Mouse (Mus musculus) MEL (cell line): ENCODE data around the gene Mark2. TPM values are rescaled to one million over a fixed set of nuclear protein-coding genes. Genes with fewer than 3 reads are reported as not detected.

Experiments used
- DNase-seq: peaks from one replicate; pipeline ENCODE4 v3.0.0; 2011; ENCODE audit warnings: low read depth, low spot score
- H3K27ac ChIP-seq: 2 replicates; pipeline ENCODE4 v1.5.1; 2012; ENCODE audit warnings: low read depth, mild to moderate bottlenecking, control low read depth, low read length, moderate library complexity; ENCODE audit not compliant: control insufficient read depth
- H3K27me3 ChIP-seq, 2 experiments: fragments of 150-350 bp in 1 of 2; sonication (generic) in 1 of 2; 2 replicates each; pipeline ENCODE4 v1.6.1; 2012; ENCODE audit warnings: low read length in 2 of 2, mild to moderate bottlenecking in 2 of 2, improper control_type of control experiment in 1 of 2, moderate library complexity in 1 of 2; ENCODE audit not compliant: insufficient read depth in 2 of 2, control insufficient read depth in 1 of 2
- H3K36me3 ChIP-seq, 2 experiments: 2 replicates each; pipeline ENCODE4 v1.6.1; 2012 to 2014; ENCODE audit warnings: low read length in 2 of 2, improper control_type of control experiment in 1 of 2, inconsistent platforms in 1 of 2, mild to moderate bottlenecking in 1 of 2; ENCODE audit not compliant: insufficient read depth in 2 of 2, control insufficient read depth in 1 of 2
- H3K4me1 ChIP-seq, 2 experiments: fragments of 150-350 bp in 1 of 2; sonication (generic) in 1 of 2; 2 replicates each; pipeline ENCODE4 v1.6.1; 2012; ENCODE audit warnings: low read length in 2 of 2, improper control_type of control experiment in 1 of 2, mild to moderate bottlenecking in 1 of 2; ENCODE audit not compliant: insufficient read depth in 2 of 2, control insufficient read depth in 1 of 2
- H3K4me3 ChIP-seq, 2 experiments: fragments of 150-350 bp in 1 of 2; sonication (generic) in 1 of 2; 2 replicates each; pipeline ENCODE4 v1.5.1; 2012; ENCODE audit warnings: low read depth in 2 of 2, low read length in 2 of 2, mild to moderate bottlenecking in 2 of 2, moderate library complexity in 2 of 2, control low read depth in 1 of 2, improper control_type of control experiment in 1 of 2; ENCODE audit not compliant: control insufficient read depth in 1 of 2, insufficient read depth in 1 of 2
- H3K79me2 ChIP-seq: 2 replicates; pipeline ENCODE4 v1.6.1; 2012; ENCODE audit warnings: mild to moderate bottlenecking, low read length, moderate library complexity; ENCODE audit not compliant: control insufficient read depth, poor library complexity, insufficient read depth
- H3K9ac ChIP-seq: 2 replicates; pipeline ENCODE4 v1.6.1; 2012; ENCODE audit warnings: low read depth, mild to moderate bottlenecking, control low read depth, low read length, moderate library complexity; ENCODE audit not compliant: control insufficient read depth, poor library complexity, severe bottlenecking
- H3K9me3 ChIP-seq: fragments of 150-350 bp; sonication (generic); replicated peaks from 2 replicates; pipeline ENCODE4 v1.6.1; 2012; ENCODE audit warnings: mild to moderate bottlenecking, low read length, improper control_type of control experiment, moderate library complexity; ENCODE audit not compliant: insufficient read depth
- BHLHE40 ChIP-seq: IDR thresholded peaks from 2 replicates; pipeline ENCODE4 v1.6.1; 2012; ENCODE audit warnings: low read depth, mild to moderate bottlenecking, inconsistent platforms, low read length, improper control_type of control experiment, borderline replicate concordance
- CHD2 ChIP-seq: IDR thresholded peaks from 2 replicates; pipeline ENCODE4 v1.6.1; 2011; ENCODE audit warnings: low read length, improper control_type of control experiment
- GABPA ChIP-seq: IDR thresholded peaks from 2 replicates; pipeline ENCODE4 v1.6.1; 2012; ENCODE audit warnings: low read depth, mild to moderate bottlenecking, inconsistent platforms, low read length, improper control_type of control experiment, moderate library complexity
- GATA1 ChIP-seq: IDR thresholded peaks from 2 replicates; pipeline ENCODE4 v1.6.1; 2011; ENCODE audit warnings: low read depth, low read length, improper control_type of control experiment
- HCFC1 ChIP-seq: IDR thresholded peaks from 2 replicates; pipeline ENCODE4 v1.6.1; 2012; ENCODE audit warnings: low read depth, mild to moderate bottlenecking, inconsistent platforms, low read length, improper control_type of control experiment, moderate library complexity
- JUND ChIP-seq: IDR thresholded peaks from 2 replicates; pipeline ENCODE4 v1.6.1; 2011; ENCODE audit warnings: low read depth, mild to moderate bottlenecking, improper control_type of control experiment, low read length
- MAX ChIP-seq: IDR thresholded peaks from 2 replicates; pipeline ENCODE4 v1.6.1; 2011; ENCODE audit warnings: low read length, improper control_type of control experiment
- MEF2A ChIP-seq: IDR thresholded peaks from 2 replicates; pipeline ENCODE4 v1.6.1; 2014; ENCODE audit warnings: low read depth, mild to moderate bottlenecking, inconsistent platforms, low read length, improper control_type of control experiment; ENCODE audit not compliant: poor library complexity, insufficient replicate concordance, severe bottlenecking; ENCODE audit errors: extremely low read depth
- MXI1 ChIP-seq: IDR thresholded peaks from 2 replicates; pipeline ENCODE4 v1.6.1; 2011; ENCODE audit warnings: mild to moderate bottlenecking, low read depth, low read length, improper control_type of control experiment
- MYC ChIP-seq: IDR thresholded peaks from 2 replicates; pipeline ENCODE4 v1.6.1; 2011; ENCODE audit warnings: low read depth, mild to moderate bottlenecking, low read length, improper control_type of control experiment, moderate library complexity
- NRF1 ChIP-seq: IDR thresholded peaks from 2 replicates; pipeline ENCODE4 v1.6.1; 2014; ENCODE audit warnings: low read depth, mild to moderate bottlenecking, inconsistent platforms, low read length, improper control_type of control experiment, moderate library complexity; ENCODE audit not compliant: poor library complexity, insufficient read depth, severe bottlenecking
- POLR2AphosphoS2 ChIP-seq: IDR thresholded peaks from 2 replicates; pipeline ENCODE4 v1.6.1; 2011; ENCODE audit warnings: low read length, improper control_type of control experiment
- RCOR1 ChIP-seq: IDR thresholded peaks from 2 replicates; pipeline ENCODE4 v1.6.1; 2012; ENCODE audit warnings: low read depth, mild to moderate bottlenecking, inconsistent platforms, low read length, improper control_type of control experiment
- SMC3 ChIP-seq: IDR thresholded peaks from 2 replicates; pipeline ENCODE4 v1.6.1; 2011; ENCODE audit warnings: low read depth, low read length, improper control_type of control experiment
- TCF12 ChIP-seq: IDR thresholded peaks from 2 replicates; pipeline ENCODE4 v1.6.1; 2014; ENCODE audit warnings: low read depth, mild to moderate bottlenecking, inconsistent platforms, low read length, improper control_type of control experiment, moderate library complexity
- ZC3H11A ChIP-seq: IDR thresholded peaks from 2 replicates; pipeline ENCODE4 v1.6.1; 2012; ENCODE audit warnings: low read depth, mild to moderate bottlenecking, inconsistent platforms, low read length, improper control_type of control experiment
- ZKSCAN1 ChIP-seq: IDR thresholded peaks from 2 replicates; pipeline ENCODE4 v1.6.1; 2012; ENCODE audit warnings: low read depth, mild to moderate bottlenecking, inconsistent platforms, low read length, improper control_type of control experiment, moderate library complexity
- ZMIZ1 ChIP-seq: IDR thresholded peaks from 2 replicates; pipeline ENCODE4 v1.6.1; 2012; ENCODE audit warnings: low read depth, mild to moderate bottlenecking, inconsistent platforms, low read length, improper control_type of control experiment, moderate library complexity
- ZNF384 ChIP-seq: IDR thresholded peaks from 2 replicates; pipeline ENCODE4 v1.6.1; 2012; ENCODE audit warnings: low read depth, mild to moderate bottlenecking, inconsistent platforms, low read length, improper control_type of control experiment
- polyA plus RNA-seq, 2 experiments: library from polyadenylated mRNA; stranded (reverse) in 1 of 2; unstranded in 1 of 2; fragments of >175 nt in 1 of 2; fragments of >200 nt in 1 of 2; gene quantifications; 2 replicates each; pipeline versions ENCODE4 v1.2.1 to v1.2.4; 2012; ENCODE audit warnings: low replicate concordance in 2 of 2, low read depth in 1 of 2; ENCODE audit not compliant: insufficient read length in 2 of 2, insufficient read depth in 1 of 2, missing spikeins in 1 of 2
- total RNA-seq: library from RNA; depleted of rRNA; stranded (reverse); fragments of 300-350 nt; gene quantifications from 2 replicates; pipeline ENCODE4 v1.2.3, GENCODE M21; 2012

Mark2 gene
- total and polyA plus RNA-seq, 3 experiments = 36.1 to 72.4 TPM; not detected in 1

GRCm38 (mm10) chr19:7307995-7308770 is 33.5 kb downstream of the Mark2 start (continued):
- TF ChIP-seq GATA1 = peak; percentile 83

GRCm38 (mm10) chr19:7306968-7307367 is 34.7 kb downstream of the Mark2 start:
- Histone ChIP-seq H3K27ac (no peak overlapping the region), H3K79me2 (peaks cover 39% of the 10 kb centered on the region), H3K4me3 (no peak overlapping the region), H3K9me3 (no peaks in the 10 kb centered on the region), H3K27me3 (no peaks in the 10 kb centered on the region), H3K9ac (no peak overlapping the region), H3K36me3 (peaks cover 3 to 64% of the 10 kb centered on the region in 2 experiments; a peak in 3 of 4 replicates), H3K4me1 (peaks cover 32 to 58% of the 10 kb centered on the region in 2 experiments)
- DNase-seq = no peak
- TF ChIP-seq POLR2AphosphoS2 (no peak), NRF1 (no peak), BHLHE40 (no peak), ZNF384 (no peak), MXI1 (no peak), ZMIZ1 (no peak), MYC (no peak), MAX (no peak), ZKSCAN1 (no peak), TCF12 (no peak), SMC3 (no peak), CHD2 (no peak), MEF2A (no peak), GABPA (no peak), ZC3H11A (no peak), HCFC1 (no peak), RCOR1 (no peak), JUND (no peak)
